Mouse (Mus musculus): ENCODE results near the gene Ube2c. TPM values are rescaled to one million over a fixed set of nuclear protein-coding genes. Genes with fewer than 3 reads are reported as not detected.

Gene Ube2c
- total RNA-seq (2014; rRNA removed) (61.5 and 70.6 TPM in 2 replicates), polyA plus RNA-seq (2015; fragmentation: Nextera tagmentation; extraction: Ambion mirVana) (61.2 and 69.4 TPM in 2 replicates)

GRCm38 (mm10) chr2:164769258-164770037 is at the start of gene Ube2c:
Gene Ube2c (plus strand): TSS chr2:164769898.
- Histone ChIP-seq H3K4me2 (ENCODE audit: low read depth, low read length) (peak within 1 kb of the TSS; percentile 99), H3K4me3 (ENCODE audit: low read length) (peak within 1 kb of the TSS; percentile 73), H3K27me3 (ENCODE audit: insufficient read depth, low read length) (no peaks in the 10 kb centered on the region), H3K27ac (peak within 1 kb of the TSS; percentile 3; the same call in 1 of the 2 replicates), H3K9me3 (ENCODE audit: low read length) (no peaks in the 10 kb centered on the region), H3K9ac (replicated peaks; ENCODE audit: low read length) (peak within 1 kb of the TSS; percentile 40; the same call in 1 of the 2 replicates), H3K36me3 (ENCODE audit: insufficient read depth, low read length) (peaks cover 33% of the 10 kb centered on the region; the same call in 1 of the 2 replicates), H3K4me1 (ENCODE audit: insufficient read depth, low read length) (peaks cover 9% of the 10 kb centered on the region)
- peak; percentile 100 for ATAC-seq
- DNase-seq (ENCODE audit: low spot score): peak; percentile 99
- peak; percentile 40 for TF ChIP-seq CTCF (IDR thresholded peaks at IDR 0.05; ENCODE audit: low read depth)
- WGBS: 2% methylated on average over 53 of the region's 53 CpGs

- Histone ChIP-seq H3K9ac (replicated peaks; ENCODE audit: low read length) (no peak overlapping the region), H3K9me3 (ENCODE audit: low read length) (no peaks in the 10 kb centered on the region), H3K4me1 (ENCODE audit: insufficient read depth, low read length) (no peaks in the 10 kb centered on the region), H3K36me3 (ENCODE audit: insufficient read depth, low read length) (no peaks in the 10 kb centered on the region), H3K4me2 (ENCODE audit: low read depth, low read length) (no peak overlapping the region), H3K27ac (no peak overlapping the region), H3K27me3 (ENCODE audit: insufficient read depth, low read length) (no peaks in the 10 kb centered on the region), H3K4me3 (ENCODE audit: low read length) (no peak overlapping the region)
- WGBS: 64% methylated on average over 4 of the region's 4 CpGs
- TF ChIP-seq CTCF (IDR thresholded peaks at IDR 0.05; ENCODE audit: low read depth): no peak
- DNase-seq (ENCODE audit: low spot score) (no peak), ATAC-seq (no peak)
These were observed 46.4 kb upstream of the Ube2c start for GRCm38 (mm10) chr2:164723276-164723675.

- H3K27ac ChIP-seq: no peak overlapping the region
- TF ChIP-seq CTCF (IDR thresholded peaks at IDR 0.05; ENCODE audit: low read depth): peak; percentile 91
These were observed 43.6 kb upstream of the Ube2c start for GRCm38 (mm10) chr2:164725895-164726619.

DNA sequence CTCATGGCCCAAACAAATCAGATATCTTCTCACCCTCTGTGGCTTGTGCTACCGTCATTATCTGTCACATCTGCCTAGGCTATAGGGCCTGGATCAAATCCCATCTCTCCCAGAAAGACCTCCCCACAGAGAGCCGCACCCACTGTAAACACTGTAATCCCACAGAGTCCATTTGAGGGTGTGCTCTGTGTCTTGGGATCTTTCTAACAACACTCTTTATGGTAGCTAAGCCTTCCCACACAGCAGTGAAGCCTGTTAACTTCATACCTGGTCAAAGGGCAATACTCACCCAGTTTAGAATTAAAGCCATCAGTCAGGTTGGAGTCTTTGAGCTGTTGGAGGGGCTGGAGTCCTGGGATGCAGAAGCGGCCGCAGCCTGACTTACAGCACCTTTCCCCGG is 38.0 kb upstream of the Ube2c start:
- DNase-seq (ENCODE audit: low spot score) (no peak), ATAC-seq (no peak)
- no peak overlapping the region for H3K9ac ChIP-seq (replicated peaks; ENCODE audit: low read length)
- H3K27me3 ChIP-seq (ENCODE audit: insufficient read depth, low read length): no peaks in the 10 kb centered on the region
- no peak overlapping the region for H3K27ac ChIP-seq
- no peak for TF ChIP-seq CTCF (IDR thresholded peaks at IDR 0.05; ENCODE audit: low read depth)
- no peak overlapping the region for H3K4me3 ChIP-seq (ENCODE audit: low read length)
- no peak overlapping the region for H3K4me2 ChIP-seq (ENCODE audit: low read depth, low read length)
- H3K9me3 ChIP-seq (ENCODE audit: low read length): no peaks in the 10 kb centered on the region
- no peaks in the 10 kb centered on the region for H3K36me3 ChIP-seq (ENCODE audit: insufficient read depth, low read length)
- no peaks in the 10 kb centered on the region for H3K4me1 ChIP-seq (ENCODE audit: insufficient read depth, low read length)
- WGBS: 73% methylated on average over 5 of the region's 5 CpGs

More at GRCm38 (mm10) chr2:164725895-164726619, 43.6 kb upstream of the Ube2c start:
- no peak overlapping the region for H3K9ac ChIP-seq (replicated peaks; ENCODE audit: low read length)
- WGBS: 23% methylated on average over 6 of the region's 6 CpGs
- H3K4me1 ChIP-seq (ENCODE audit: insufficient read depth, low read length): no peaks in the 10 kb centered on the region
- H3K36me3 ChIP-seq (ENCODE audit: insufficient read depth, low read length): no peaks in the 10 kb centered on the region
- ATAC-seq: peak; percentile 64; the same call in 1 of the 2 replicates
- DNase-seq (ENCODE audit: low spot score): peak; percentile 89
- H3K9me3 ChIP-seq (ENCODE audit: low read length): no peaks in the 10 kb centered on the region
- H3K4me2 ChIP-seq (ENCODE audit: low read depth, low read length): no peak overlapping the region
- H3K27me3 ChIP-seq (ENCODE audit: insufficient read depth, low read length): no peaks in the 10 kb centered on the region
- no peak overlapping the region for H3K4me3 ChIP-seq (ENCODE audit: low read length)

DNA sequence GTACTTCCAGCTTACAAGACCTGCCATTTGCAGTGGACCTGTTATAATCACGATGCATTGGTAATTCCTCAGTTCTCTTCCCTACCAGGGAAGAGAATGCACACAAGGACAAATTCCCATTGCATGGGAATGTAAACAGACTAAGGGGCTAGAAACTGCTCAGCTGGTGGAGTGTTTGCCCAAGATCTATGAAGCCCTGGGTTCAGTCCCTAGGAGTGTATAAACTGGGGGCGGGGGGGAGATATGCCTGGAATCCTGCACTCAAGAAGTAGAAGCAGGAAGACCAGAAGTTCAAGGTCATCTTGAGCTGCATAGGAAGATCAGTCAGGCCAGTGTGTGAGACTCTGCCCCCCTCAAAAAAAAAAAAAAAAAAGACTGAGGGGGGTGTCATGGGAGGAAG is 36.4 kb upstream of the Ube2c start:
- Histone ChIP-seq H3K4me1 (ENCODE audit: insufficient read depth, low read length) (no peaks in the 10 kb centered on the region), H3K27me3 (ENCODE audit: insufficient read depth, low read length) (no peaks in the 10 kb centered on the region), H3K9me3 (ENCODE audit: low read length) (no peaks in the 10 kb centered on the region), H3K4me3 (ENCODE audit: low read length) (no peak overlapping the region), H3K36me3 (ENCODE audit: insufficient read depth, low read length) (no peaks in the 10 kb centered on the region), H3K9ac (replicated peaks; ENCODE audit: low read length) (no peak overlapping the region), H3K4me2 (ENCODE audit: low read depth, low read length) (no peak overlapping the region), H3K27ac (no peak overlapping the region)
- ATAC-seq: no peak
- no peak for DNase-seq (ENCODE audit: low spot score)
- TF ChIP-seq CTCF (IDR thresholded peaks at IDR 0.05; ENCODE audit: low read depth): no peak
- 93% methylated on average over 2 of the region's 2 CpGs for WGBS

DNA sequence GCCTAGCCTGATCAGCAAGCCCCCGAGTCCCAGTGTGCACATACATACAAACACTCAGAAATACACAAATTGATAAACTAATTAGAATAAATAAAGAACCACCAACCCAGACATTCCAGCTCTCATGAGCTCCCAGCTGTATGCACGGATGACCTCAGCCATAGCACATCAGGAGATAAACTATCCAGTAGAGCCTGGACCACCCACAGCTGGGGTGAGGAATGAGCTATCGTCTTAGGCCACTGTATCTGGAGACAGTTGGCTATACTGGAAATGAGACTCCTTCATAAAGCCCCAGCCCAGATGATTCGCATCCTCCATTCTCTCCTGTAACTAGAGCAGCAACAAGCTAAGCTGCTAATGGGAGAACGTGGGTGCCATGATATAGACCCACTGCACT is 34.9 kb upstream of the Ube2c start:
- Histone ChIP-seq H3K36me3 (ENCODE audit: insufficient read depth, low read length) (no peaks in the 10 kb centered on the region), H3K4me1 (ENCODE audit: insufficient read depth, low read length) (no peaks in the 10 kb centered on the region), H3K27ac (no peak overlapping the region), H3K9ac (replicated peaks; ENCODE audit: low read length) (no peak overlapping the region), H3K4me2 (ENCODE audit: low read depth, low read length) (no peak overlapping the region), H3K9me3 (ENCODE audit: low read length) (no peaks in the 10 kb centered on the region), H3K4me3 (ENCODE audit: low read length) (no peak overlapping the region), H3K27me3 (ENCODE audit: insufficient read depth, low read length) (no peaks in the 10 kb centered on the region)
- no peak for TF ChIP-seq CTCF (IDR thresholded peaks at IDR 0.05; ENCODE audit: low read depth)
- 89% methylated on average over 5 of the region's 5 CpGs for WGBS
- DNase-seq (ENCODE audit: low spot score) (no peak), ATAC-seq (no peak)

All from hindbrain, postnatal 0 days (tissue).